Mouse (Mus musculus) right cerebral cortex, postnatal 36 days (tissue): ENCODE measurements at regions not wholly inside any gene's neighbourhood (a gene's known extent, or its start where the extent isn't known, plus 50 kb on each side); places are given as distances from the start of the nearest gene placed in this dataset.
"Not testable (repeated sequence)": the region's sequence is repeated elsewhere in the genome, so short reads cannot be mapped to it uniquely, and the experiment has no call there.

Experiments used
- DNase-seq, 2 experiments: peaks; one replicate each; pipeline ENCODE4 v3.0.0; 2022; ENCODE audit warnings: low spot score in 2 of 2, mixed read lengths in 1 of 2

DNA sequence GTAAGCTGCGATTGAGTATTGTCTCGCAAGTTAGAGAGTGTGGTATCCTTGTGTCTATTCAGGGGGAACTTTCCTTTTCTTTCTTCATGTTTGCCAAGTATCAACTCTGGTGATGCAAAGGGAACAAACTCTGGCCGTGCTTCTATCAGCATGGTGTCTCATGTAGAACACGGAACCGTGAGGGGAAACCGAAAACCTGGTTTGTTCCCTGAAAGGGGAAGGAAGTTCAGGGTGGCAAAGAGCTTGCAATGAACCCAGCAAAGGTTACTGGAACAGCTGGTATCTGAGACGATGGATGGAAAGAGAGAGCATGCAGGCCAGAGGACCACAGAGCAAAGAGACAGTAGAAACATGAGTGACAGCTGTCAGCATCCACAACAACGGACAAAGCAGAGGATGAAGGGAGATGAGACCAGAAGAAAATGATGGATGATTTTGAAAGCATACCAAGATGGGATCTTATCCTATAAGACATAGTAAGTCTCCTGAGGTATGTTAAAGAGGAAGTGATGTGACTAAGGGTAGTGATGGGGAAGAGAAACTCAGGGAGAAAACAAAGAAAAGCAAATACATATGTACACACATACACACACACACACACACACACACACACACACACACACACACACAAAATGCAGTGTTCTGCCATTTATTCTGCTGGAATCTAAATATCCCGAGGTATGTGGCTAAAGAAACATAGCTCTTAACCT lies 199.8 kb upstream of the Peli2 start:
- DNase-seq, result no peak

- no peak for DNase-seq
Measured at GRCm38 (mm10) chr14:47921811-47922277, 198.8 kb upstream of the Peli2 start.

DNA sequence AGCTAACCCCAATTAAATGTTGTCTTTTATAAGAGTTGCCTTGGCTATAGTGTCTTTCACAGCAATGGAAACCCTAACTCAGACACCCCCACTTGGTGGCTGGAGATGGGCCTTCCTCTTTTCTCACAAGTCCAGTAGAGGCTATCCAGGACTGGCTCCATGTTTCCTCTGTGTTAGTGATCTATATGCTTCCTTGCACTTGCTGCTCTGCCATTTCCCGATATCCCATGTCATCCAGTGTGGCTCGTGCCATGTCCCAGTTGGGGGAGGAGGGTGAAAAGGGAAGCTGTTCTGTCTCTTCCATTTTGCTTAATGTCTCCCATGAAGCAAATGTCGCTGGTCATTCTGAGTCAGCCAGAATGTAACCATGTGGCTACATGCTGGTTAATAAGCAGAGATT lies 194.2 kb upstream of the Peli2 start:
- no peak for DNase-seq

- DNase-seq, result no peak
Measured at GRCm38 (mm10) chr14:47935401-47935800, 185.2 kb upstream of the Peli2 start.

GRCm38 (mm10) chr14:47937081-47937651 lies 183.5 kb upstream of the Peli2 start:
- no peak for DNase-seq

GRCm38 (mm10) chr14:47939781-47940590 lies 180.6 kb upstream of the Peli2 start:
- DNase-seq, result no peak

GRCm38 (mm10) chr14:47942671-47943070 lies 178.0 kb upstream of the Peli2 start:
- no peak for DNase-seq

DNA sequence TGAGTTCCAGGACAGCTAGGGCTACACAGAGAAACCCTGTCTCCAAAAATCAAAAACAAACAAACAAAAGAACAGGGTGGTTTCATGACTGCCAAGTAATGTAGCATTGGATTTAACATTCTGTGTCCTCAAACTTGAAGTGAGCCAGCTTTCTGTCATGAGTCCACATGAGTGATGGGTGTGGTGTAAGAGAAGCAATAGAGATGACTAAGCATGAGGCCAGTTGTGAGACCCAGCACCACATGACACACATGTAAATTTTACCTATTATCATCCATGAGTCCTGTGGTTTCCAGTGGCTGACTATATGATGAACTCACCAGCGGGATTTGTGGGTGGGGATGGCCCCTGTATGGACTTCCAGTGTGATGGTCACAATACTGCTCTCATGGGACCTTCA lies 176.0 kb upstream of the Peli2 start:
- DNase-seq, result no peak

GRCm38 (mm10) chr14:47951041-47951440 lies 169.6 kb upstream of the Peli2 start:
- no peak for DNase-seq

GRCm38 (mm10) chr14:47958171-47958570 lies 162.5 kb upstream of the Peli2 start:
- no peak for DNase-seq

DNA sequence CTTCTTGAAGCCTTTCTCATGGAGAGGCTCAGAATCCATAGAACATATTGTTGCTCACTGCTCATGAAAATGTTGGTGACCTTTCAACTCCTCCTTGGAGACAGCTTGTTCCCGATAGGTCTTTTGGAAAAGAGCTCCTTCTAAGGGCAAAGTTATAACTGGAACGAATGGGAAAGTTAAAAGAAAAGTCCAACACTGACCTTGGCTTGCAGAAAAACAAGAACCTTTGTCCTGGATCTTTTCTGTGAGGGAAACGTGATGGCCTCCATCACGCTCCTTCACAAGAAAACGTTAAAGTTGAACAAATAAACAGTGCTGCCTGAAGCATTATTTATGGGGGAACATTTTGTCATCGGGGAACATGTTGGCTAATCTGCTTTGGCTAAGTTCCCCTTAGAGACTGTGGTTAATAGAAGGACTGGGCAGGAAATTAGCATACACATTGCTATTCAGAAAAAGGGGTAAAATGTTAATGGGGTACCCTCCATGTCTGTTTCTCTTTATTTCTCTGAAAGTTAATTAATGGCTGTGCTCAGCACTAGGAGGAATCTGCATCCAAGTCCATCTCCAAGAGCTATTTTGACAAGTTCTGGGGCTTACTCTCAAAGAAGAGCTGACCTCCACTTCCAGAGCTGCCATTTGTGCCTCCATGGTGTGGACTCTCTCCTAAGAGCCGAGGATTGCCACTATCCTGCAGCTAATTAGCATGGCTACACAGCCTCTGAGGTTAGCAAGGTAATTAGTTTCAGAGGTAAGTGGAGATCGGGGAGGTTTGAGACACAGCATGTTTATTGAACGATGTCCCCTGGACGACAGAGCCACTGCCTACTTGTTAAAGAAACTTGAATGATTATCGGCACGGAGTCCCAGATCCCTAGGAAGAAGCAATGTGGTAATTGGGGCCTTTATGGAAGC lies 161.0 kb upstream of the Peli2 start:
- DNase-seq, result no peak

- not testable (repeated sequence) for DNase-seq
Measured at GRCm38 (mm10) chr14:47964806-47965205, 155.8 kb upstream of the Peli2 start.

DNA sequence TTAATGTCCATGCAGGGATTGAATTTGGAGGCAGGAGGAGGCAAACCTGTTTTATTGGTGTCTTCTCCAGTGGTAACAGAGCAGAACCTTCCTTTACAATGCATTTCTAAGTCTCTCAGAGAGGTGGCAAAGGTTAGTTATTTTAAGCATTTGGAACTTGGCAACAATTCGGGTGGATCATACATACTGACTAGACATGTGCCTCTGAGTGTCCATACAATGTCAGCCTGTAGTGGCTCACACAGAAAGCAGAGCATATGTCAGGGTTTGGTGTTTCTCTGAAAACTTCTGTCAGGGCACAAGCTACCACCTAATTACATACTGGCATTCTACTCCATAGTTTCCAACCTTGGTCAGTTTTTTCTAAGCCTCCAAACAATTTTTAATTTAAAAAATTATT lies 150.8 kb upstream of the Peli2 start:
- no peak for DNase-seq

GRCm38 (mm10) chr14:47973161-47973560 lies 147.5 kb upstream of the Peli2 start:
- not testable (repeated sequence) for DNase-seq

DNA sequence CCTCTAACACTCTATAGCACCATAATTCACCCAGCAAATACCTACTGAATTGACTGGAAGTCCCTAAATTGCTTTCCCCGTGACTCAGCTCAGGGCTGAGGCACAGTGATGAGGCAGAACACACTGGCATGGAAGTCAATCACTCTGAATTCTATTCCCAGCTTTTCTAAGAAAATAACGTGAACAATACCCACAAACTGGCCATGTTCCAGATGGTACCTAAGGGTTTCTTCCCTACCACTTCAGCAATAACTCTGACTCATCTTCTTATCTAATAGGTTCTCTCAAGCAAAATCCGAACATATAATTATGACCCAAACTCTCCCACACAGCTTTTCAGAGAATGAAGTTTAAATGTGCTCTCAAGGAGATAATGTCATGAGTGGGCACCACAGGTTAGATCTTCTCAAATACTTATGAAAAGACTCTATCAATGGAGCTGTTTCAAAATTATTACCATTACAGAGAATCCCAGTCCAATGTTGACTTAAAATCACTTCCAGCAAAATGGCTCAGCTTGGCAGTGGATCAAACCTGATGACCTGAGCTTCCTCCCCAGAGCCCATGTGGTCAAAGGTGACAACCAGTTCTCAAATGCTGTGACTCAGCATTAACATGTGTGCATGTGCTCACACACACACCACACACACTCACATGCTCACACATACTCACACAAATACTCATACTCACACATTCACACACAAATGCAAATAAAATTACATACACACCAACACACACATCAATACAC lies 137.5 kb upstream of the Peli2 start:
- DNase-seq, result no peak

- no peak for DNase-seq
Measured at GRCm38 (mm10) chr14:47986483-47986882, 134.1 kb upstream of the Peli2 start.

GRCm38 (mm10) chr14:47986941-47987340 lies 133.7 kb upstream of the Peli2 start:
- no peak for DNase-seq

DNA sequence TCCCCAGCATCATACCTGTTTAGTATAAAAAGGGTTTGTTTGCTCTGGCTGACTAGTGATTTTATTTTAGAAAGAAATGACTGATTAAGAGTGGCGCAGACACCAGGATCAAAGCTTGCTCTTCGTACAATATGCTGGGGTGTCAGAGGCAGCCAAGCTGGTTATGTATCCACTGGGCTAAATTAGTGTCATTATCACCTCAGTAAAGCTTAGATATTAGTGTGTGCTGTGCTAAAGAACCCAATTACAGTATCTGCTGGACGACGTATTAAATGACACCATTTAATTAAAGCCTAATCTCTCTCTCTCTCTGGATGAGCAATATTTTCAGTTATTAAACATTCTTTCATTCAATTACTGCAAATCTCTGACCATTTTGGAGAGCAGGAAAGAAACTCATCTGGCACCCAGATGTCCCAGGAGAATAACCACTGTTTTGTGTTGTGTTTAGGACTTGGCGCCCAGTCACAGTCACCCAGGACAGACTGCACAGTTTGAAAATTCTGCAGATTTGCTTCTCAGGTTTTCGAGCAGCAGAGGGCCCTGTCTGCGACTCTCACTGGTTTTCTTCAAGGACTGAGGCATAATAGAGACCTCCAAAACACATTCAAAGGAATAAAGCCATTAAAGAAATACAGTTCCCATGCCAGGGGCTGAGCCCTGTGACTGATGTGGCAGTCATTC lies 133.1 kb upstream of the Peli2 start:
- no peak for DNase-seq

- DNase-seq, result no peak
Measured at GRCm38 (mm10) chr14:47988131-47988530, 132.5 kb upstream of the Peli2 start.

DNA sequence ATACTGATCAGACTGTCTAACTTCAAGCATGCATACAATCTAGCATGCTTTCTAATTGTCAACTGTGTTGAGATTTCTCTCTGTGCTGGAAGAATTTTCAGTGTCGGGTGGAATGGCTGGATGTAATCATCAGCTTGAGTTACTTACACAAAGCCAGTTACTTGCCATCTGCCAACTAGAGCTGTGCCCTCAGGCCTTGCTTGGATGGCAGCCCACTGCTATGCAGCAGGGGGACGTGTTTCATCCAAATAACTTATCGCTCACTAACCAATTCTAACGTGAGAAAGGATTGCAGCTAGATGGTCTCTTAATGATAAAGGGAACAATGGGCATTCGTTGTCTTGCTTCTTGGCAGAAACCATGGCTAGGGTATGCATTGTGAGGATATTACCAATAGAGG lies 131.3 kb upstream of the Peli2 start:
- DNase-seq, result no peak
